Mouse (Mus musculus) forebrain, embryonic 15.5 days (tissue): Measurements from ENCODE around the gene Olfr1375. TPM values are rescaled to one million over a fixed set of nuclear protein-coding genes. Genes with fewer than 3 reads are reported as not detected.

Experiments
- ATAC-seq: fragments of 200-750 bp; cut with Nextera tagmentation; replicated peaks from 2 replicates; pipeline ENCODE4 v1.8.0; 2017; ENCODE audit warnings: mild to moderate bottlenecking, moderate TSS enrichment, moderate library complexity
- H3K27ac ChIP-seq: fragments of 300-500 bp; sonication (generic); replicated peaks from 2 replicates; pipeline ENCODE4 v1.5.1; 2015; ENCODE audit warnings: mild to moderate bottlenecking, inconsistent platforms
- H3K27me3 ChIP-seq: fragments of 300-500 bp; sonication (generic); 2 replicates; pipeline ENCODE4 v1.6.1; 2015; ENCODE audit warnings: inconsistent platforms
- H3K36me3 ChIP-seq: fragments of 300-500 bp; sonication (generic); 2 replicates; pipeline ENCODE4 v1.6.1; 2015; ENCODE audit warnings: mild to moderate bottlenecking, inconsistent platforms
- H3K4me1 ChIP-seq: fragments of 300-500 bp; sonication (generic); 2 replicates; pipeline ENCODE4 v1.6.1; 2015; ENCODE audit warnings: inconsistent platforms
- H3K4me2 ChIP-seq: fragments of 300-500 bp; sonication (generic); replicated peaks from 2 replicates; pipeline ENCODE4 v1.6.1; 2015; ENCODE audit warnings: mild to moderate bottlenecking, inconsistent platforms
- H3K4me3 ChIP-seq: fragments of 300-500 bp; sonication (generic); 2 replicates; pipeline ENCODE4 v1.5.1; 2015; ENCODE audit warnings: mild to moderate bottlenecking, inconsistent platforms
- H3K9ac ChIP-seq: fragments of 300-500 bp; sonication (generic); replicated peaks from 2 replicates; pipeline ENCODE4 v1.6.1; 2015; ENCODE audit warnings: mild to moderate bottlenecking, inconsistent platforms
- H3K9me3 ChIP-seq: fragments of 300-500 bp; sonication (generic); 2 replicates; pipeline ENCODE4 v1.6.1; 2016; ENCODE audit warnings: inconsistent platforms
- WGBS: fragments of 180-500 bp; shearing (Covaris S2); methylation state at CpG from one replicate; pipeline ENCODE4 v1.1.7; 2015; ENCODE audit warnings: mixed read lengths; 5-methylcytosine and 5-hydroxymethylcytosine counted together
- polyA plus RNA-seq: library from polyadenylated mRNA; unstranded; fragments of >200 nt; fragmentation: Nextera tagmentation; extraction: Ambion mirVana; gene quantifications from 2 replicates; pipeline ENCODE4 v1.2.1, GENCODE M21; 2015

Gene Olfr1375
- polyA plus RNA-seq, 1 experiment from 2014 or later: not detected

- 36% methylated on average over 3 of the region's 3 CpGs for WGBS
- Histone ChIP-seq H3K36me3 (no peaks in the 10 kb centered on the region), H3K4me1 (no peaks in the 10 kb centered on the region), H3K9ac (no peak overlapping the region), H3K4me3 (no peak overlapping the region), H3K4me2 (no peak overlapping the region), H3K9me3 (no peaks in the 10 kb centered on the region), H3K27ac (no peak overlapping the region), H3K27me3 (no peaks in the 10 kb centered on the region)
- ATAC-seq: no peak
These were observed 5.3 kb downstream of the Olfr1375 start for GRCm38 (mm10) chr11:51053230-51053629.

GRCm38 (mm10) chr11:51059151-51059571 is 11.3 kb downstream of the Olfr1375 start, which contains the start of gene Zfp354a:
Gene Zfp354a (plus strand): TSS chr11:51059257.
- H3K9ac ChIP-seq: peak within 1 kb of the TSS; percentile 93
- no peaks in the 10 kb centered on the region for H3K27me3 ChIP-seq
- peaks cover 17% of the 10 kb centered on the region for H3K36me3 ChIP-seq
- 0% methylated on average over 32 of the region's 32 CpGs for WGBS
- no peaks in the 10 kb centered on the region for H3K9me3 ChIP-seq
- peak within 1 kb of the TSS; percentile 86 for H3K4me2 ChIP-seq
- H3K27ac ChIP-seq: peak within 1 kb of the TSS; percentile 67
- H3K4me3 ChIP-seq: peak within 1 kb of the TSS; percentile 93
- peaks cover 8% of the 10 kb centered on the region for H3K4me1 ChIP-seq
- ATAC-seq: peak; percentile 92

GRCm38 (mm10) chr11:51059640-51060039 is 11.7 kb downstream of the Olfr1375 start:
- peak overlapping the region; percentile 93 for H3K9ac ChIP-seq
- no peaks in the 10 kb centered on the region for H3K9me3 ChIP-seq
- 16% methylated on average over 14 of the region's 14 CpGs for WGBS
- peak overlapping the region; percentile 86 for H3K4me2 ChIP-seq
- ATAC-seq: no peak; the same call in 1 of the 2 replicates
- H3K36me3 ChIP-seq: peaks cover 20% of the 10 kb centered on the region
- H3K27ac ChIP-seq: peak overlapping the region; percentile 67; the same call in 1 of the 2 replicates
- H3K27me3 ChIP-seq: no peaks in the 10 kb centered on the region
- peaks cover 8% of the 10 kb centered on the region for H3K4me1 ChIP-seq
- peak overlapping the region; percentile 93 for H3K4me3 ChIP-seq

GRCm38 (mm10) chr11:51060981-51061380 is 13.1 kb downstream of the Olfr1375 start:
- no peak for ATAC-seq
- Histone ChIP-seq H3K27ac (no peak overlapping the region), H3K9ac (no peak overlapping the region), H3K4me3 (no peak overlapping the region), H3K4me2 (no peak overlapping the region), H3K9me3 (no peaks in the 10 kb centered on the region), H3K27me3 (no peaks in the 10 kb centered on the region), H3K4me1 (peaks cover 8% of the 10 kb centered on the region), H3K36me3 (peaks cover 23% of the 10 kb centered on the region)
- 96% methylated on average over 6 of the region's 6 CpGs for WGBS

- Histone ChIP-seq H3K4me3 (no peak overlapping the region), H3K4me1 (peaks cover 8% of the 10 kb centered on the region), H3K9ac (no peak overlapping the region), H3K9me3 (no peaks in the 10 kb centered on the region), H3K36me3 (peaks cover 40% of the 10 kb centered on the region), H3K4me2 (no peak overlapping the region), H3K27ac (no peak overlapping the region), H3K27me3 (no peaks in the 10 kb centered on the region)
- WGBS: 90% methylated on average over 7 of the region's 7 CpGs
- ATAC-seq: no peak
These were observed 15.4 kb downstream of the Olfr1375 start for GRCm38 (mm10) chr11:51063276-51063675.

- Histone ChIP-seq H3K9me3 (no peaks in the 10 kb centered on the region), H3K4me2 (no peak overlapping the region), H3K4me1 (peaks cover 8% of the 10 kb centered on the region), H3K27ac (no peak overlapping the region), H3K27me3 (no peaks in the 10 kb centered on the region), H3K36me3 (peaks cover 46% of the 10 kb centered on the region), H3K4me3 (no peak overlapping the region), H3K9ac (no peak overlapping the region)
- no peak for ATAC-seq
- WGBS: 97% methylated on average over 8 of the region's 8 CpGs
These were observed 15.9 kb downstream of the Olfr1375 start for GRCm38 (mm10) chr11:51063841-51064240.

- Histone ChIP-seq H3K9ac (no peak overlapping the region), H3K4me1 (no peaks in the 10 kb centered on the region), H3K4me3 (no peak overlapping the region), H3K4me2 (no peak overlapping the region), H3K27me3 (no peaks in the 10 kb centered on the region), H3K27ac (no peak overlapping the region), H3K9me3 (no peaks in the 10 kb centered on the region), H3K36me3 (no peaks in the 10 kb centered on the region)
- 43% methylated on average over 7 of the region's 7 CpGs for WGBS
- no peak for ATAC-seq
These were observed 36.6 kb downstream of the Olfr1375 start for GRCm38 (mm10) chr11:51084527-51084926.

- no peak overlapping the region for H3K4me3 ChIP-seq
- H3K27ac ChIP-seq: no peak overlapping the region
- H3K36me3 ChIP-seq: no peaks in the 10 kb centered on the region
- no peaks in the 10 kb centered on the region for H3K9me3 ChIP-seq
- 71% methylated on average over 13 of the region's 13 CpGs for WGBS
- no peak overlapping the region for H3K9ac ChIP-seq
- no peaks in the 10 kb centered on the region for H3K27me3 ChIP-seq
- no peak overlapping the region for H3K4me2 ChIP-seq
- no peak for ATAC-seq
- no peaks in the 10 kb centered on the region for H3K4me1 ChIP-seq
These were observed 37.4 kb downstream of the Olfr1375 start for GRCm38 (mm10) chr11:51085269-51085668.

Other genes with a start within 250 kb of the Olfr1375 start
- 62.6 and 65.0 TPM in 2 replicates for gene Zfp354c, start 220.4 kb upstream of the Olfr1375 start, polyA plus RNA-seq
- gene Zfp879, start 206.6 kb upstream of the Olfr1375 start, polyA plus RNA-seq: 2.1 and 2.5 TPM in 2 replicates
- not detected in 2 replicates for gene Grm6, start 197.4 kb upstream of the Olfr1375 start, polyA plus RNA-seq
- gene Zfp454, start 160.5 kb upstream of the Olfr1375 start, polyA plus RNA-seq: 15.5 and 15.9 TPM in 2 replicates
- 49.4 and 53.6 TPM in 2 replicates for gene Zfp2, start 131.9 kb upstream of the Olfr1375 start, polyA plus RNA-seq
- gene Zfp354b, start 116.5 kb upstream of the Olfr1375 start, polyA plus RNA-seq: 3.6 and 3.7 TPM in 2 replicates
- not detected in 2 replicates for gene 4933414I15Rik, start 104.3 kb upstream of the Olfr1375 start, polyA plus RNA-seq
- not detected in 2 replicates for gene Prop1, start 94.3 kb upstream of the Olfr1375 start, polyA plus RNA-seq
- gene Olfr1378, start 81.6 kb upstream of the Olfr1375 start, polyA plus RNA-seq: not detected in 2 replicates
- not detected in 2 replicates for gene Olfr1377, start 66.1 kb upstream of the Olfr1375 start, polyA plus RNA-seq
- gene Olfr51, start 44.5 kb upstream of the Olfr1375 start, polyA plus RNA-seq: not detected in 2 replicates
- not detected in 2 replicates for gene Olfr54, start 33.9 kb upstream of the Olfr1375 start, polyA plus RNA-seq
- gene Zfp354a, start 11.1 kb downstream of the Olfr1375 start, polyA plus RNA-seq: 12.3 and 12.5 TPM in 2 replicates
- not detected in 2 replicates for gene Gm12569, start 172.4 kb downstream of the Olfr1375 start, polyA plus RNA-seq
- 153 and 164 TPM in 2 replicates for gene Clk4, start 213.6 kb downstream of the Olfr1375 start, polyA plus RNA-seq
- 0.26 and 0.33 TPM in 2 replicates for gene BC049762, start 214.9 kb downstream of the Olfr1375 start, polyA plus RNA-seq
- gene Col23a1, start 241.8 kb downstream of the Olfr1375 start, polyA plus RNA-seq: 3.3 and 4.1 TPM in 2 replicates